Mouse (Mus musculus): ENCODE results near the gene Fam111a. TPM values are rescaled to one million over a fixed set of nuclear protein-coding genes. Genes with fewer than 3 reads are reported as not detected.
"Not testable (repeated sequence)": the region's sequence is repeated elsewhere in the genome, so short reads cannot be mapped to it uniquely, and the experiment has no call there.

The Fam111a gene
- 6.2 and 6.8 TPM in 2 replicates for polyA plus RNA-seq (2015; fragmentation: Nextera tagmentation; extraction: Ambion mirVana)

- not testable (repeated sequence) for H3K4me2 ChIP-seq (replicated peaks; ENCODE audit: low read depth); H3K9me3 ChIP-seq (ENCODE audit: control insufficient read depth); H3K27ac ChIP-seq (ENCODE audit: low read depth, low read length); ATAC-seq; H3K4me3 ChIP-seq (ENCODE audit: low read depth, low read length); H3K27me3 ChIP-seq (replicated peaks; ENCODE audit: control insufficient read depth, insufficient read depth, low read length); H3K4me1 ChIP-seq (replicated peaks; ENCODE audit: control insufficient read depth, insufficient read depth, low read length); H3K9ac ChIP-seq (ENCODE audit: low read depth, low read length); H3K36me3 ChIP-seq (ENCODE audit: control insufficient read depth, insufficient read depth)
- 91% methylated on average over 11 of the region's 11 CpGs for WGBS
Observed at GRCm38 (mm10) chr19:12545440-12545839, at the start of gene Fam111a. Fam111a (plus strand) TSS chr19:12545740.

GRCm38 (mm10) chr19:12496241-12496640 lies 49.3 kb upstream of the Fam111a start:
- H3K9ac ChIP-seq (ENCODE audit: low read depth, low read length), result no peak overlapping the region
- no peaks in the 10 kb centered on the region for H3K9me3 ChIP-seq (ENCODE audit: control insufficient read depth)
- H3K27ac ChIP-seq (ENCODE audit: low read depth, low read length), result no peak overlapping the region
- no peak for ATAC-seq
- whole genome bisulfite sequencing, result 79% methylated on average over 2 of the region's 2 CpGs
- H3K27me3 ChIP-seq (replicated peaks; ENCODE audit: control insufficient read depth, insufficient read depth, low read length), result no peaks in the 10 kb centered on the region
- peaks cover 13% of the 10 kb centered on the region; the same call in 1 of the 2 replicates for H3K36me3 ChIP-seq (ENCODE audit: control insufficient read depth, insufficient read depth)
- H3K4me1 ChIP-seq (replicated peaks; ENCODE audit: control insufficient read depth, insufficient read depth, low read length), result 0 out of 2 replicates have a peak, but pooled peaks cover 7% of the 10 kb centered on the region
- no peak for TF ChIP-seq CTCF (IDR thresholded peaks at IDR 0.05; ENCODE audit: low read depth)
- no peak overlapping the region for H3K4me2 ChIP-seq (replicated peaks; ENCODE audit: low read depth)
- H3K4me3 ChIP-seq (ENCODE audit: low read depth, low read length), result no peak overlapping the region

- no peak for ATAC-seq
- Histone ChIP-seq H3K4me1 (replicated peaks; ENCODE audit: control insufficient read depth, insufficient read depth, low read length) (0 out of 2 replicates have a peak, but pooled peaks cover 7% of the 10 kb centered on the region), H3K4me3 (ENCODE audit: low read depth, low read length) (no peak overlapping the region), H3K9me3 (ENCODE audit: control insufficient read depth) (no peaks in the 10 kb centered on the region), H3K27ac (ENCODE audit: low read depth, low read length) (no peak overlapping the region), H3K9ac (ENCODE audit: low read depth, low read length) (no peak overlapping the region), H3K4me2 (replicated peaks; ENCODE audit: low read depth) (no peak overlapping the region), H3K36me3 (ENCODE audit: control insufficient read depth, insufficient read depth) (no peaks in the 10 kb centered on the region), H3K27me3 (replicated peaks; ENCODE audit: control insufficient read depth, insufficient read depth, low read length) (no peaks in the 10 kb centered on the region)
- TF ChIP-seq CTCF (IDR thresholded peaks at IDR 0.05; ENCODE audit: low read depth), result no peak
- 84% methylated on average over 2 of the region's 2 CpGs for whole genome bisulfite sequencing
Observed at GRCm38 (mm10) chr19:12497909-12498308, 47.6 kb upstream of the Fam111a start.

GRCm38 (mm10) chr19:12498321-12498720 lies 47.2 kb upstream of the Fam111a start:
- no peak overlapping the region for H3K9ac ChIP-seq (ENCODE audit: low read depth, low read length)
- no peak overlapping the region for H3K4me2 ChIP-seq (replicated peaks; ENCODE audit: low read depth)
- no peak overlapping the region; the same call in 1 of the 2 replicates for H3K27ac ChIP-seq (ENCODE audit: low read depth, low read length)
- no peak overlapping the region for H3K4me3 ChIP-seq (ENCODE audit: low read depth, low read length)
- WGBS, result 74% methylated on average over 4 of the region's 4 CpGs
- no peaks in the 10 kb centered on the region for H3K9me3 ChIP-seq (ENCODE audit: control insufficient read depth)
- H3K36me3 ChIP-seq (ENCODE audit: control insufficient read depth, insufficient read depth), result no peaks in the 10 kb centered on the region
- H3K27me3 ChIP-seq (replicated peaks; ENCODE audit: control insufficient read depth, insufficient read depth, low read length), result no peaks in the 10 kb centered on the region
- H3K4me1 ChIP-seq (replicated peaks; ENCODE audit: control insufficient read depth, insufficient read depth, low read length), result 0 out of 2 replicates have a peak, but pooled peaks cover 7% of the 10 kb centered on the region
- TF ChIP-seq CTCF (IDR thresholded peaks at IDR 0.05; ENCODE audit: low read depth), result no peak
- ATAC-seq, result no peak

- Histone ChIP-seq H3K27me3 (replicated peaks; ENCODE audit: control insufficient read depth, insufficient read depth, low read length) (no peaks in the 10 kb centered on the region), H3K36me3 (ENCODE audit: control insufficient read depth, insufficient read depth) (no peaks in the 10 kb centered on the region), H3K9ac (ENCODE audit: low read depth, low read length) (no peak overlapping the region), H3K9me3 (ENCODE audit: control insufficient read depth) (no peaks in the 10 kb centered on the region), H3K4me3 (ENCODE audit: low read depth, low read length) (peak overlapping the region; percentile 61; the same call in 1 of the 2 replicates), H3K4me1 (replicated peaks; ENCODE audit: control insufficient read depth, insufficient read depth, low read length) (0 out of 2 replicates have a peak, but pooled peaks cover 7% of the 10 kb centered on the region), H3K4me2 (replicated peaks; ENCODE audit: low read depth) (peak overlapping the region; percentile 100), H3K27ac (ENCODE audit: low read depth, low read length) (no peak overlapping the region)
- 57% methylated on average over 1 of the region's 1 CpGs for WGBS
- no peak for ATAC-seq
- TF ChIP-seq CTCF (IDR thresholded peaks at IDR 0.05; ENCODE audit: low read depth), result no peak
Observed at GRCm38 (mm10) chr19:12498941-12499340, 46.6 kb upstream of the Fam111a start.

- no peak overlapping the region for H3K27ac ChIP-seq (ENCODE audit: low read depth, low read length)
Observed at GRCm38 (mm10) chr19:12499485-12499884, 46.1 kb upstream of the Fam111a start.

More at GRCm38 (mm10) chr19:12499485-12499884, 46.1 kb upstream of the Fam111a start:
- 24% methylated on average over 2 of the region's 2 CpGs for WGBS
- Histone ChIP-seq H3K27me3 (replicated peaks; ENCODE audit: control insufficient read depth, insufficient read depth, low read length) (no peaks in the 10 kb centered on the region), H3K4me1 (replicated peaks; ENCODE audit: control insufficient read depth, insufficient read depth, low read length) (0 out of 2 replicates have a peak, but pooled peaks cover 7% of the 10 kb centered on the region), H3K9me3 (ENCODE audit: control insufficient read depth) (no peaks in the 10 kb centered on the region), H3K4me3 (ENCODE audit: low read depth, low read length) (peak overlapping the region; percentile 61), H3K36me3 (ENCODE audit: control insufficient read depth, insufficient read depth) (no peaks in the 10 kb centered on the region), H3K9ac (ENCODE audit: low read depth, low read length) (0 out of 2 replicates have a peak overlapping the region, but pooled peaks have one; percentile 68), H3K4me2 (replicated peaks; ENCODE audit: low read depth) (peak overlapping the region; percentile 100)
- no peak for ATAC-seq
- no peak for TF ChIP-seq CTCF (IDR thresholded peaks at IDR 0.05; ENCODE audit: low read depth)

All from intestine, postnatal 0 days (tissue).